Mouse (Mus musculus) small intestine, adult 10 weeks (tissue): Measurements from ENCODE around the gene Tns3. TPM values are rescaled to one million over a fixed set of nuclear protein-coding genes. Genes with fewer than 3 reads are reported as not detected.

Source experiments
- polyA plus RNA-seq: library from polyadenylated mRNA; stranded (reverse); fragments of 350-450 nt; fragmentation: Illumina TruSeq; extraction: RNeasy Lipid Tissue Mini Kit (QIAGEN cat#74804); gene quantifications from one replicate; pipeline ENCODE4 v1.2.3, GENCODE M21; 2014; ENCODE audit warnings: low replicate concordance

Gene Tns3
- polyA plus RNA-seq: 15.3 TPM

DNA sequence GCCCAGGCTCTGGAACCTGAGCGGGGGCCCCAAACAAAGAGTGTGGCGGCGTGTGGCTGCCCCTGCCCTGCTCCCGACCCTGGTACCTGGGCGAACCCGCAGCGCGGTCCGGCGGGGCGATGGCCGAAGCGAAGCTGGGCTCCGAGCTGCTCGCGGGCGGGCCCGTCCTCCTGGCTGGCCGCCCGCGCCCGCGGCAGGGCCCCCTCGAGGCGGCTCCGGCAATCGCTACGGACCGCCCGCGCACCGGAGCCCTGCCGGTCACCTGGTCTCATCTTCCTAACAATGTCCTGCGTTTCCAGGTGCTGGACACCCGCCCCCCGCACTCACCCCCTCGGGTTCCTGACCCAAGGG lies at the start of gene Tns3:
Gene Tns3, minus strand, starts transcription at position 143 of the 351 bp plus-strand sequence.

